Mouse (Mus musculus) embryonic fibroblast, embryonic 13.5 days (primary cell): ENCODE results near the gene Map3k3.

Experiments used
- CTCF ChIP-seq: IDR thresholded peaks from 2 replicates; pipeline ENCODE4 v1.5.1; 2011; ENCODE audit warnings: mild to moderate bottlenecking, control low read depth, low read length, moderate library complexity, borderline replicate concordance; ENCODE audit not compliant: insufficient read depth
- POLR2A ChIP-seq: IDR thresholded peaks from 2 replicates; pipeline ENCODE4 v1.6.1; 2011; ENCODE audit warnings: low read depth, mild to moderate bottlenecking, control low read depth, low read length, moderate library complexity

GRCm38 (mm10) chr11:106083708-106084701 lies at the start of gene Map3k3:
- peak; percentile 72; the same call in 1 of the 2 replicates for TF ChIP-seq CTCF
- TF ChIP-seq POLR2A: peak; percentile 91
